Mouse (Mus musculus) bone marrow, adult 2 months (tissue): Measurements from ENCODE around the gene Treml2.

ENCODE experiments used
- CTCF ChIP-seq: fragments of 200-500 bp; IDR thresholded peaks from 2 replicates; pipeline ENCODE4 v1.5.1; 2011; ENCODE audit warnings: low read length, control low read depth; ENCODE audit not compliant: control insufficient read depth, insufficient read depth
- POLR2A ChIP-seq: fragments of 200-500 bp; IDR thresholded peaks from 2 replicates; pipeline ENCODE4 v1.6.1; 2011; ENCODE audit warnings: low read depth, mild to moderate bottlenecking, control low read depth, low read length, borderline replicate concordance; ENCODE audit not compliant: control insufficient read depth

DNA sequence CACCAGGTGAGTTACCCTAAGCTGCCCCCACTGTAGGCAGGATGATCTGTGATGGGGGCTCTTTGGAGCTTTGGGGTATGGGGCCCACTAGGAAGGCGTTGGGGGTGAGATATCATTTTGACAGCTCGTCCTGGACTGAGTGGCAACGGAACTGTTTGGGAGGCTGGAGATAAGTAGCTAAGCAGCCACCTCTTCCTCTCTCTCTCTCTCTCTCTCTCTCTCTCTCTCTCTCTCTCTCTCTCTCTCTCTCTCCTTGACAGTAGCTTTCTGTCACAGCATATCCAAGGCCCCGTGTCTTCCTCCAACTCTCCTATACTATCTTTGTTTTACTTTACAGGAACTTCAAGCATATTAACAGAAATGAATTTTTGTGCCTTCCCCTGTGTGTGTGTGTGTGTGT, 61.2 kb downstream of the Treml2 start:
- no peak for TF ChIP-seq POLR2A
- TF ChIP-seq CTCF, result no peak
